Mouse (Mus musculus): ENCODE measurements around the gene Ddr2. TPM values are rescaled to one million over a fixed set of nuclear protein-coding genes. Genes with fewer than 3 reads are reported as not detected.
"Not testable (repeated sequence)": the region's sequence is repeated elsewhere in the genome, so short reads cannot be mapped to it uniquely, and the experiment has no call there.

Gene Ddr2
- polyA plus RNA-seq, 1 experiment from 2014 or later: 6.5 TPM

DNA sequence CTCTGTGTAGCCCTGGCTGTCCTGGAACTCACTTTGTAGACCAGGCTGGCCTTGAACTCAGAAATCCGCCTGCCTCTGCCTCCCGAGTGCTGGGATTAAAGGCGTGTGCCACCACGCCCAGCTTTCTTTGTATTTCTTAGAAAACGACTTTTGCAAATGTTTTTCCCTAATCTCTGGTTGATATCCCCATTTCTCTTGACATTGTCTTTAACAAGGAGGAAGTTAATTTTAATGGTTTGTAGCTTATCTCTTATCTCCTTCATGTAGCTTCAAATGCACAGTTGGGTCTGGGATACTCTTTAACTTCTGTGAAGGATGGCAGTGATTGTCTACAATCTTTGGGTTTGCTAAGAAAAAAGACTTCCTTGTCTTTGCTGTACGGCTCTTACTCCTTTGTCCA lies 7.7 kb downstream of the Ddr2 start:
- not testable (repeated sequence) for H3K4me3 ChIP-seq (ENCODE audit: control insufficient read depth in 1 of 2, insufficient read depth in 1 of 2, low read depth in 1 of 2, low read length in 2 of 2); H3K27me3 ChIP-seq (ENCODE audit: control insufficient read depth, insufficient read depth, low read length); H3K4me1 ChIP-seq (ENCODE audit: control insufficient read depth in 2 of 2, insufficient read depth in 2 of 2, low read length in 2 of 2); ATAC-seq (ENCODE audit: insufficient number of reproducible peaks, insufficient read depth, low FRiP score, low read depth); H3K4me2 ChIP-seq (ENCODE audit: low read length); H3K9me3 ChIP-seq (ENCODE audit: control insufficient read depth, low read length); H3K36me3 ChIP-seq (ENCODE audit: control insufficient read depth, insufficient read depth, low read length); H3K27ac ChIP-seq (replicated peaks in 1 of 2; ENCODE audit: control insufficient read depth in 1 of 2, insufficient read depth in 1 of 2, low read depth in 2 of 2, low read length in 2 of 2); H3K9ac ChIP-seq (ENCODE audit: low read length)
- 83% methylated on average over 6 of the region's 6 CpGs for WGBS

DNA sequence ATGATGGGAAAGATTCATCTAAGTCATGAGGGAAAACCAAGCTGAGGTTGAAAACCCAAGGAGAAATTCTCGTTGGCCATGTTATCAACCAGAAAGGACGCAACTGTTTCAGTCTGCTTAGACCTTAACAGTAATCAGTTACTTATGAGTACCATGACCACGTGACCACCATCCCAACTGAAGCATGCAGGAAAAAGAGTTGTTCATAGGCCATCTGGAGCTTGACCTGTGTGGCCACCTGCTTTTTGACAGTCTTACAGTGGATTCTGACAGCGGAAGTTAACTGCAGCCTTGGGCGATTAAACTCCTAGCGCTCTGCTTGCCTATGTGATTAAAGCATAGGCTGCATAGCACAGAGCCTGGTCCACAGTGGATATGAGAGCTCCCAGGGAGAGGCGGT lies 23.9 kb downstream of the Ddr2 start:
- Histone ChIP-seq H3K27ac (replicated peaks in 1 of 2; ENCODE audit: control insufficient read depth in 1 of 2, insufficient read depth in 1 of 2, low read depth in 2 of 2, low read length in 2 of 2) (no peak overlapping the region), H3K27me3 (ENCODE audit: control insufficient read depth, insufficient read depth, low read length) (no peaks in the 10 kb centered on the region), H3K9ac (ENCODE audit: low read length) (no peak overlapping the region), H3K36me3 (ENCODE audit: control insufficient read depth, insufficient read depth, low read length) (no peaks in the 10 kb centered on the region), H3K4me2 (ENCODE audit: low read length) (no peak overlapping the region), H3K9me3 (ENCODE audit: control insufficient read depth, low read length) (no peaks in the 10 kb centered on the region), H3K4me3 (ENCODE audit: control insufficient read depth in 1 of 2, insufficient read depth in 1 of 2, low read depth in 1 of 2, low read length in 2 of 2) (no peak overlapping the region), H3K4me1 (ENCODE audit: control insufficient read depth in 2 of 2, insufficient read depth in 2 of 2, low read length in 2 of 2) (no peaks in the 10 kb centered on the region)
- 87% methylated on average over 7 of the region's 7 CpGs for WGBS
- ATAC-seq (ENCODE audit: insufficient number of reproducible peaks, insufficient read depth, low FRiP score, low read depth): no peak

DNA sequence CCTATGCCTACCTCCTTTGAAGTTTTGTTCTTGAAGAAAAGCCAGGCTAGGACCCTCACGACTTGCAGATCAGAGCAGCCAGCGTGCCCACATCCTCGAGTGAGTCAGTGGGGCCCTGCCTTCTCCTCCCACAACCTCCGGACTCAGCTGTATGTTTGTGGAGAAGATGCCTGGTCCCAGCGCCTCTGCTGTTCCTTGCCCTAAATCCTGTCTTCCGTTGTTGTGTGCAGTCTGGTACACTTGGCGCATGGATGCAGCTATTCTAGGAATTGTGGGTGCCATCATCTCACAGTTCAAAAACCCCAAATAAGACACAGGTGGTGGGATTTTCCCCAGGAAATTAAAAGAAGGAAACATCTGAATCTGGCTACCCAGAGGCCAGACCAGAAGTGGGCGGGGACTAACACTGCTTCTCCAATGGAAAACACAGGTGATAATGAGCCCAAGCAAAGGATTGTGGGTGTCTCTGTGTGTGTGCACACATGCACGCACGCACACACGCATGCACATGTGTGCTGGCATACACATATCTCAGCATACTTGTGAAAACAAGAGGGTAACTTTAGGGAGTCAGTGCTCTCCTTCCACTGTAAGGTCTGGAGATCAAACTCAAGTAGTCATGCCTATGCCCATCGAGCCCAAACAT lies 26.3 kb downstream of the Ddr2 start:
- WGBS: 84% methylated on average over 12 of the region's 12 CpGs
- Histone ChIP-seq H3K4me2 (ENCODE audit: low read length) (no peak overlapping the region), H3K4me1 (ENCODE audit: control insufficient read depth in 2 of 2, insufficient read depth in 2 of 2, low read length in 2 of 2) (no peaks in the 10 kb centered on the region), H3K36me3 (ENCODE audit: control insufficient read depth, insufficient read depth, low read length) (no peaks in the 10 kb centered on the region), H3K27ac (replicated peaks in 1 of 2; ENCODE audit: control insufficient read depth in 1 of 2, insufficient read depth in 1 of 2, low read depth in 2 of 2, low read length in 2 of 2) (no peak overlapping the region), H3K27me3 (ENCODE audit: control insufficient read depth, insufficient read depth, low read length) (no peaks in the 10 kb centered on the region), H3K4me3 (ENCODE audit: control insufficient read depth in 1 of 2, insufficient read depth in 1 of 2, low read depth in 1 of 2, low read length in 2 of 2) (no peak overlapping the region), H3K9ac (ENCODE audit: low read length) (no peak overlapping the region), H3K9me3 (ENCODE audit: control insufficient read depth, low read length) (no peaks in the 10 kb centered on the region)
- ATAC-seq (ENCODE audit: insufficient number of reproducible peaks, insufficient read depth, low FRiP score, low read depth): no peak

- ATAC-seq (ENCODE audit: insufficient number of reproducible peaks, insufficient read depth, low FRiP score, low read depth): no peak
- 78% methylated on average over 1 of the region's 1 CpGs for WGBS
- Histone ChIP-seq H3K4me2 (ENCODE audit: low read length) (no peak overlapping the region), H3K36me3 (ENCODE audit: control insufficient read depth, insufficient read depth, low read length) (no peaks in the 10 kb centered on the region), H3K4me3 (ENCODE audit: control insufficient read depth in 1 of 2, insufficient read depth in 1 of 2, low read depth in 1 of 2, low read length in 2 of 2) (no peak overlapping the region), H3K27me3 (ENCODE audit: control insufficient read depth, insufficient read depth, low read length) (no peaks in the 10 kb centered on the region), H3K9me3 (ENCODE audit: control insufficient read depth, low read length) (no peaks in the 10 kb centered on the region), H3K27ac (replicated peaks in 1 of 2; ENCODE audit: control insufficient read depth in 1 of 2, insufficient read depth in 1 of 2, low read depth in 2 of 2, low read length in 2 of 2) (no peak overlapping the region), H3K4me1 (ENCODE audit: control insufficient read depth in 2 of 2, insufficient read depth in 2 of 2, low read length in 2 of 2) (no peaks in the 10 kb centered on the region), H3K9ac (ENCODE audit: low read length) (no peak overlapping the region)
Measured at GRCm38 (mm10) chr1:170080907-170081306, 29.7 kb downstream of the Ddr2 start.

DNA sequence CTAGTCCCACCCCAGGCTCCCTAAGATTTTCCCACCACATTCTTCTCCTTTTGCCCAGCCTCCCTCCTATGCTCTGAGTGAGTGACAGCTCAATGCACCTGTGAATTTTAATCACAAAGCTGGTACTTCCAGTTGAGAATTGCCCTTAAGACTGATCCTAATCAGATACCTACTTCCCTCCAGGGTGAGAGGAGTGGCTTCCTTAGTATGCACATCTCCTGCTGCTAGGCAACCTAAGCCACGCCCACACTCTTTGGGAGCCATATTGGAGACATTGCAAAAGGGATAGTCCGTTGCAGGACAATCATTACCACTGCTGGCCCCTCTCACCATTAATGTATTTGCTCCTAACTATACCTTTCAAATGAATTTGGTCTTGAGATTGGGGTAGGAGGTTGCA lies 31.1 kb downstream of the Ddr2 start:
- no peak overlapping the region for H3K4me2 ChIP-seq (ENCODE audit: low read length)
- no peak for ATAC-seq (ENCODE audit: insufficient number of reproducible peaks, insufficient read depth, low FRiP score, low read depth)

GRCm38 (mm10) chr1:170076339-170076738 lies 34.2 kb downstream of the Ddr2 start:
- Histone ChIP-seq H3K4me1 (ENCODE audit: control insufficient read depth in 2 of 2, insufficient read depth in 2 of 2, low read length in 2 of 2) (no peaks in the 10 kb centered on the region), H3K4me3 (ENCODE audit: control insufficient read depth in 1 of 2, insufficient read depth in 1 of 2, low read depth in 1 of 2, low read length in 2 of 2) (no peak overlapping the region), H3K36me3 (ENCODE audit: control insufficient read depth, insufficient read depth, low read length) (no peaks in the 10 kb centered on the region), H3K27me3 (ENCODE audit: control insufficient read depth, insufficient read depth, low read length) (no peaks in the 10 kb centered on the region), H3K4me2 (ENCODE audit: low read length) (no peak overlapping the region), H3K9ac (ENCODE audit: low read length) (no peak overlapping the region), H3K9me3 (ENCODE audit: control insufficient read depth, low read length) (no peaks in the 10 kb centered on the region), H3K27ac (replicated peaks in 1 of 2; ENCODE audit: control insufficient read depth in 1 of 2, insufficient read depth in 1 of 2, low read depth in 2 of 2, low read length in 2 of 2) (no peak overlapping the region)
- 72% methylated on average over 5 of the region's 5 CpGs for WGBS
- no peak for ATAC-seq (ENCODE audit: insufficient number of reproducible peaks, insufficient read depth, low FRiP score, low read depth)

More for the DNA sequence above, 31.1 kb downstream of the Ddr2 start:
- H3K9me3 ChIP-seq (ENCODE audit: control insufficient read depth, low read length): no peaks in the 10 kb centered on the region
- H3K9ac ChIP-seq (ENCODE audit: low read length): no peak overlapping the region
- 72% methylated on average over 2 of the region's 2 CpGs for WGBS
- H3K36me3 ChIP-seq (ENCODE audit: control insufficient read depth, insufficient read depth, low read length): no peaks in the 10 kb centered on the region
- H3K4me3 ChIP-seq (ENCODE audit: control insufficient read depth in 1 of 2, insufficient read depth in 1 of 2, low read depth in 1 of 2, low read length in 2 of 2): no peak overlapping the region
- H3K27me3 ChIP-seq (ENCODE audit: control insufficient read depth, insufficient read depth, low read length): no peaks in the 10 kb centered on the region
- H3K27ac ChIP-seq (replicated peaks in 1 of 2; ENCODE audit: control insufficient read depth in 1 of 2, insufficient read depth in 1 of 2, low read depth in 2 of 2, low read length in 2 of 2): no peak overlapping the region
- no peaks in the 10 kb centered on the region for H3K4me1 ChIP-seq (ENCODE audit: control insufficient read depth in 2 of 2, insufficient read depth in 2 of 2, low read length in 2 of 2)

DNA sequence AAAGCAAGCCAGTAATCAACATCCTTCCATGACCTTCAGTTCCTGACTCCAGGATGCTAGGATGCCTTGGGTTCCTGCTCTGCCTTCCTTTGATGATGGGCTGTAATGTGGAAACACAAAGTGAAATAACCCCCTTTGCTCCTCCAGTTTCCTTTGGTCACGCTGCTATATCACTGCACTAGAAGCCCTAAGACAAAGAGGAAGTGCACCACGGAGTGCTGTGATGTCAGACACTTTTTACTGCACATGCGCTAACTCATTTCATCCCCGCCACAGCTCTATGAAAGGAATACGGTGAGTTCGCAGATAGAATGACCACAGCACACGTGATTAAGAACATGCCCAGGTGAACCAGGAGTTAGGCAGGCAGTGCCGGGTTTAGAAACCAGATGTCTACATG lies 36.8 kb downstream of the Ddr2 start:
- WGBS: 80% methylated on average over 8 of the region's 8 CpGs
- Histone ChIP-seq H3K27ac (replicated peaks in 1 of 2; ENCODE audit: control insufficient read depth in 1 of 2, insufficient read depth in 1 of 2, low read depth in 2 of 2, low read length in 2 of 2) (no peak overlapping the region), H3K4me1 (ENCODE audit: control insufficient read depth in 2 of 2, insufficient read depth in 2 of 2, low read length in 2 of 2) (no peaks in the 10 kb centered on the region), H3K4me2 (ENCODE audit: low read length) (no peak overlapping the region), H3K4me3 (ENCODE audit: control insufficient read depth in 1 of 2, insufficient read depth in 1 of 2, low read depth in 1 of 2, low read length in 2 of 2) (no peak overlapping the region), H3K9me3 (ENCODE audit: control insufficient read depth, low read length) (no peaks in the 10 kb centered on the region), H3K27me3 (ENCODE audit: control insufficient read depth, insufficient read depth, low read length) (no peaks in the 10 kb centered on the region), H3K9ac (ENCODE audit: low read length) (no peak overlapping the region), H3K36me3 (ENCODE audit: control insufficient read depth, insufficient read depth, low read length) (no peaks in the 10 kb centered on the region)
- no peak for ATAC-seq (ENCODE audit: insufficient number of reproducible peaks, insufficient read depth, low FRiP score, low read depth)

DNA sequence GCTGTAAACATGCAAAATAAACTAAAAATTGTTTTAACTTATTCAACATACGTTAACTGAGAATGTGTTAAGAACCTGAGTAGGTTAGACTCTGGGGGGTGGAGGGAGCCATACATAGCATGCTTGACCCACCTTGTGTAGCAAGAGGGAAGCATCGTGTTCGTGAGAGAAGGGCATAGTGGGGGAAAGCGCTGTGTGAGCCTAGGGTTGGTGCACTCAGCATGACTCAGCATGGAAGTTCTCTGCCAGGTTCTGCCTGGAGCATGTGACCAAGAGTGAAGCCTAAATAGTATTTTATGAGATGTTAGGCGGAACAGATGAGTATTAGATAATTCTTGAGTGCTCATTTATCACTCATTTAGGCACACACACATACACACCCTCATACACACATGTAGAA lies 41.4 kb downstream of the Ddr2 start:
- Histone ChIP-seq H3K4me1 (ENCODE audit: control insufficient read depth in 2 of 2, insufficient read depth in 2 of 2, low read length in 2 of 2) (peaks cover 12 to 22% of the 10 kb centered on the region in 2 experiments), H3K4me3 (ENCODE audit: control insufficient read depth in 1 of 2, insufficient read depth in 1 of 2, low read depth in 1 of 2, low read length in 2 of 2) (no peak overlapping the region), H3K36me3 (ENCODE audit: control insufficient read depth, insufficient read depth, low read length) (no peaks in the 10 kb centered on the region), H3K9ac (ENCODE audit: low read length) (no peak overlapping the region), H3K27me3 (ENCODE audit: control insufficient read depth, insufficient read depth, low read length) (no peaks in the 10 kb centered on the region), H3K4me2 (ENCODE audit: low read length) (no peak overlapping the region), H3K9me3 (ENCODE audit: control insufficient read depth, low read length) (no peaks in the 10 kb centered on the region), H3K27ac (replicated peaks in 1 of 2; ENCODE audit: control insufficient read depth in 1 of 2, insufficient read depth in 1 of 2, low read depth in 2 of 2, low read length in 2 of 2) (no peak overlapping the region)
- no peak for ATAC-seq (ENCODE audit: insufficient number of reproducible peaks, insufficient read depth, low FRiP score, low read depth)
- 86% methylated on average over 5 of the region's 5 CpGs for WGBS
